Mouse (Mus musculus) MEL (cell line): Measurements from ENCODE around the gene Bbs7.

Source experiments
- CTCF ChIP-seq, 3 experiments: IDR thresholded peaks in 2 of 3; conservative IDR thresholded peaks in 1 of 3; 2 replicates each; pipeline ENCODE4 v1.5.1; 2011 to 2012; ENCODE audit warnings: low read length in 3 of 3, low read depth in 2 of 3, mild to moderate bottlenecking in 2 of 3, improper control_type of control experiment in 1 of 3, inconsistent platforms in 1 of 3, mixed read lengths in 1 of 3, moderate library complexity in 1 of 3; ENCODE audit not compliant: control insufficient read depth in 1 of 3, insufficient read depth in 1 of 3, poor library complexity in 1 of 3, severe bottlenecking in 1 of 3
- E2F4 ChIP-seq: IDR thresholded peaks from 2 replicates; pipeline ENCODE4 v1.6.1; 2011; ENCODE audit warnings: low read depth, low read length, improper control_type of control experiment, borderline replicate concordance
- EP300 ChIP-seq, 2 experiments: IDR thresholded peaks; 2 replicates each; pipeline ENCODE4 v1.6.1; 2011; ENCODE audit warnings: improper control_type of control experiment in 2 of 2, low read length in 2 of 2, low read depth in 1 of 2, mild to moderate bottlenecking in 1 of 2
- KAT2A ChIP-seq: conservative IDR thresholded peaks from 2 replicates; pipeline ENCODE4 v1.6.1; 2012; ENCODE audit warnings: low read depth, low read length, improper control_type of control experiment, inconsistent platforms
- MAZ ChIP-seq: IDR thresholded peaks from 2 replicates; pipeline ENCODE4 v1.6.1; 2012; ENCODE audit warnings: low read depth, mild to moderate bottlenecking, inconsistent platforms, low read length, improper control_type of control experiment
- MYC ChIP-seq: IDR thresholded peaks from 2 replicates; pipeline ENCODE4 v1.6.1; 2011; ENCODE audit warnings: low read depth, mild to moderate bottlenecking, low read length, improper control_type of control experiment, moderate library complexity
- NRF1 ChIP-seq: IDR thresholded peaks from 2 replicates; pipeline ENCODE4 v1.6.1; 2014; ENCODE audit warnings: low read depth, mild to moderate bottlenecking, inconsistent platforms, low read length, improper control_type of control experiment, moderate library complexity; ENCODE audit not compliant: poor library complexity, insufficient read depth, severe bottlenecking
- POLR2A ChIP-seq, 2 experiments: IDR thresholded peaks; 2 replicates each; pipeline ENCODE4 v1.6.1; 2011 to 2012; ENCODE audit warnings: low read length in 2 of 2, mild to moderate bottlenecking in 2 of 2, control low read depth in 1 of 2, improper control_type of control experiment in 1 of 2, low read depth in 1 of 2, moderate library complexity in 1 of 2; ENCODE audit not compliant: control insufficient read depth in 1 of 2, insufficient read depth in 1 of 2, poor library complexity in 1 of 2
- POLR2AphosphoS5 ChIP-seq: IDR thresholded peaks from 2 replicates; pipeline ENCODE4 v1.6.1; 2012; ENCODE audit warnings: low read depth, borderline replicate concordance, mild to moderate bottlenecking, inconsistent platforms, low read length, moderate library complexity, mixed read lengths
- SIN3A ChIP-seq: IDR thresholded peaks from 2 replicates; pipeline ENCODE4 v1.6.1; 2012; ENCODE audit warnings: low read length, improper control_type of control experiment, inconsistent platforms
- TAL1 ChIP-seq: IDR thresholded peaks from 2 replicates; pipeline ENCODE4 v1.6.1; 2012; ENCODE audit warnings: mild to moderate bottlenecking, inconsistent platforms, low read length, moderate library complexity, mixed read lengths
- UBTF ChIP-seq: IDR thresholded peaks from 2 replicates; pipeline ENCODE4 v1.6.1; 2012; ENCODE audit warnings: low read depth, mild to moderate bottlenecking, inconsistent platforms, low read length, improper control_type of control experiment, moderate library complexity, borderline replicate concordance; ENCODE audit not compliant: insufficient read depth
- ZC3H11A ChIP-seq: IDR thresholded peaks from 2 replicates; pipeline ENCODE4 v1.6.1; 2012; ENCODE audit warnings: low read depth, mild to moderate bottlenecking, inconsistent platforms, low read length, improper control_type of control experiment

DNA sequence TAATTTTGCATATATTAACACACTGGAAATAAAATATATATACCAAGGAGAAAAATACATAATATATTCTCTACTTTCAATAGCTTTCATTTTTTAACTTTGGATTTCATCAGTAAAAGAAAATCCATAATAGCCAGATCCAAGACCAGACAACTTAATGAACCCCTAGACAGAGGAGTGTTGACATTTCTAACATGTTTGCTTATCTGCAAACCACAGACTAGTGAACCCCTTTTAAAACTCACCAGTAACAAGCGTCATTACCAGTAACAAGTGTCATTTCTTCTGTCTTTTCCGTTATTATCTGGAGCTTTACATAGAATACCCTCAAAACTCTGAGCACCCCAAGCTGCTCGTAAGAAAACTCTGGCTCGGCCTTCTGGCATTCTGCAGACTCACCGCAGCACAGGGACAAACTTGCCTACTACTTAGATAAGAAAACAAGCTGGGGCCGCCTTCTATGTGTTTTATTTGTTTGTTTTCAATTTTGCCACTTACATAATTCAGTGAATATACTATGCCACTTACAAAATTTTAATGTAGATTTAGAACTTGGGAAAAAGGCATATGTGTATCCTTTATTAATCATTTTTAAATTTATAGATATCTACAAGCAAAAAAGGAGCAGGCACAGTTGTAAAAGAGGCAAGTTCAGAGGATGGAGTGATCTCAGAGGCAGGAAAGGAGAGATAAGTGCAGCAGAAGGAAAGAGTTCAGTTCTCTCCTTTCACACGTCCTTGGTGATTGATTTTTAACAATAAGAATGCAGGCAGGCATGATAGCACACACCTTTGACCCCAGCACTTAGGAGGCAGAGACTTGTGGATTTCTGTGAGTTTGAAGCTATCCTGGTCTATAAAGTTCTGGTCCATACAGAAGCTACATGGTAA lies 7.1 kb downstream of the Bbs7 start:
- TF ChIP-seq CTCF (IDR thresholded peaks at IDR 0.05 in 2 of 3, conservative IDR thresholded peaks at IDR 0.05 in 1 of 3; ENCODE audit: control insufficient read depth in 1 of 3, insufficient read depth in 1 of 3, low read depth in 2 of 3, low read length in 3 of 3, poor library complexity in 1 of 3, severe bottlenecking in 1 of 3) (no peak), KAT2A (no peak), MAZ (no peak), POLR2AphosphoS5 (no peak), UBTF (no peak), TAL1 (no peak), POLR2A (IDR thresholded peaks at IDR 0.05; ENCODE audit: control insufficient read depth in 1 of 2, insufficient read depth in 1 of 2, low read depth in 1 of 2, low read length in 2 of 2, poor library complexity in 1 of 2) (no peak), SIN3A (no peak), NRF1 (no peak), MYC (no peak), EP300 (IDR thresholded peaks at IDR 0.05; ENCODE audit: low read depth in 1 of 2, low read length in 2 of 2) (no peak), ZC3H11A (no peak), E2F4 (no peak)
